Mouse (Mus musculus) hindbrain, embryonic 13.5 days (tissue): ENCODE measurements at regions not wholly inside any gene's neighbourhood (a gene's known extent, or its start where the extent isn't known, plus 50 kb on each side); places are given as distances from the start of the nearest gene placed in this dataset.

Source experiments
- ATAC-seq: fragments of 200-750 bp; cut with Nextera tagmentation; 2 replicates; pipeline ENCODE4 v1.8.0; 2017; ENCODE audit warnings: moderate TSS enrichment; ENCODE audit not compliant: low FRiP score
- H3K27ac ChIP-seq: fragments of 300-500 bp; sonication (generic); 2 replicates; pipeline ENCODE4 v1.5.1; 2015; ENCODE audit warnings: inconsistent platforms, mild to moderate bottlenecking, moderate library complexity
- H3K27me3 ChIP-seq: fragments of 300-500 bp; sonication (generic); 2 replicates; pipeline ENCODE4 v1.6.1; 2015; ENCODE audit warnings: mild to moderate bottlenecking, inconsistent platforms
- H3K36me3 ChIP-seq: fragments of 300-500 bp; sonication (generic); 2 replicates; pipeline ENCODE4 v1.6.1; 2015; ENCODE audit warnings: mild to moderate bottlenecking, inconsistent platforms
- H3K4me1 ChIP-seq: fragments of 300-500 bp; sonication (generic); replicated peaks from 2 replicates; pipeline ENCODE4 v1.6.1; 2015; ENCODE audit warnings: inconsistent platforms
- H3K4me2 ChIP-seq: fragments of 300-500 bp; sonication (generic); 2 replicates; pipeline ENCODE4 v1.6.1; 2015; ENCODE audit warnings: inconsistent platforms, mild to moderate bottlenecking, moderate library complexity
- H3K4me3 ChIP-seq: fragments of 300-500 bp; sonication (generic); 2 replicates; pipeline ENCODE4 v1.5.1; 2015; ENCODE audit warnings: mild to moderate bottlenecking, inconsistent platforms
- H3K9ac ChIP-seq: fragments of 300-500 bp; sonication (generic); 2 replicates; pipeline ENCODE4 v1.6.1; 2015; ENCODE audit warnings: mild to moderate bottlenecking, inconsistent platforms
- H3K9me3 ChIP-seq: fragments of 300-500 bp; sonication (generic); 2 replicates; pipeline ENCODE4 v1.6.1; 2016; ENCODE audit warnings: inconsistent platforms
- WGBS: fragments of 180-500 bp; shearing (Covaris S2); methylation state at CpG from one replicate; pipeline ENCODE4 v1.1.7; 2015; 5-methylcytosine and 5-hydroxymethylcytosine counted together

GRCm38 (mm10) chr8:116242972-116243371 is 261.8 kb upstream of the Dynlrb2 start:
- peaks cover 28% of the 10 kb centered on the region for H3K4me1 ChIP-seq
- H3K9me3 ChIP-seq: no peaks in the 10 kb centered on the region
- H3K4me2 ChIP-seq: no peak overlapping the region
- H3K9ac ChIP-seq: no peak overlapping the region
- no peak for ATAC-seq
- WGBS: 75% methylated on average over 5 of the region's 5 CpGs
- no peak overlapping the region for H3K4me3 ChIP-seq
- 0 out of 2 replicates have a peak, but pooled peaks cover 2% of the 10 kb centered on the region for H3K27me3 ChIP-seq
- no peak overlapping the region; the same call in 1 of the 2 replicates for H3K27ac ChIP-seq
- no peaks in the 10 kb centered on the region for H3K36me3 ChIP-seq

GRCm38 (mm10) chr8:116241987-116242242 is 262.9 kb upstream of the Dynlrb2 start:
- WGBS: 88% methylated on average over 5 of the region's 5 CpGs

GRCm38 (mm10) chr8:116241146-116241986 is 263.4 kb upstream of the Dynlrb2 start:
- H3K9ac ChIP-seq: no peak overlapping the region
- H3K36me3 ChIP-seq: no peaks in the 10 kb centered on the region
- 61% methylated on average over 11 of the region's 11 CpGs for WGBS
- ATAC-seq: no peak
- no peak overlapping the region for H3K4me2 ChIP-seq
- H3K4me3 ChIP-seq: no peak overlapping the region
- peaks cover 28% of the 10 kb centered on the region for H3K4me1 ChIP-seq
- H3K9me3 ChIP-seq: no peaks in the 10 kb centered on the region
- H3K27me3 ChIP-seq: 0 out of 2 replicates have a peak, but pooled peaks cover 2% of the 10 kb centered on the region
- H3K27ac ChIP-seq: no peak overlapping the region

More at GRCm38 (mm10) chr8:116241987-116242242, 262.9 kb upstream of the Dynlrb2 start:
- Histone ChIP-seq H3K36me3 (no peaks in the 10 kb centered on the region), H3K27me3 (0 out of 2 replicates have a peak, but pooled peaks cover 2% of the 10 kb centered on the region), H3K9me3 (no peaks in the 10 kb centered on the region), H3K4me1 (peaks cover 28% of the 10 kb centered on the region), H3K27ac (no peak overlapping the region), H3K4me2 (no peak overlapping the region), H3K9ac (no peak overlapping the region), H3K4me3 (no peak overlapping the region)
- no peak for ATAC-seq

GRCm38 (mm10) chr8:116238670-116239069 is 266.1 kb upstream of the Dynlrb2 start:
- peaks cover 7% of the 10 kb centered on the region; the same call in 1 of the 2 replicates for H3K27me3 ChIP-seq
- no peaks in the 10 kb centered on the region for H3K36me3 ChIP-seq
- no peak overlapping the region for H3K4me2 ChIP-seq
- H3K9me3 ChIP-seq: no peaks in the 10 kb centered on the region
- peaks cover 21% of the 10 kb centered on the region for H3K4me1 ChIP-seq
- H3K4me3 ChIP-seq: no peak overlapping the region
- H3K27ac ChIP-seq: no peak overlapping the region
- WGBS: 89% methylated on average over 1 of the region's 1 CpGs
- no peak overlapping the region for H3K9ac ChIP-seq
- ATAC-seq: no peak

GRCm38 (mm10) chr8:116237561-116238100 is 267.1 kb upstream of the Dynlrb2 start:
- H3K4me1 ChIP-seq: peaks cover 12% of the 10 kb centered on the region; the same call in 1 of the 2 replicates
- WGBS: 75% methylated on average over 3 of the region's 3 CpGs
- H3K9me3 ChIP-seq: no peaks in the 10 kb centered on the region
- H3K27me3 ChIP-seq: peaks cover 10% of the 10 kb centered on the region; the same call in 1 of the 2 replicates
- H3K36me3 ChIP-seq: no peaks in the 10 kb centered on the region
- H3K4me2 ChIP-seq: no peak overlapping the region
- H3K4me3 ChIP-seq: no peak overlapping the region
- no peak for ATAC-seq
- H3K9ac ChIP-seq: no peak overlapping the region
- no peak overlapping the region for H3K27ac ChIP-seq

GRCm38 (mm10) chr8:116229654-116230136 is 275.1 kb upstream of the Dynlrb2 start:
- ATAC-seq: peak; percentile 21; the same call in 1 of the 2 replicates
- no peak overlapping the region for H3K4me2 ChIP-seq
- no peak overlapping the region for H3K9ac ChIP-seq
- H3K4me3 ChIP-seq: no peak overlapping the region
- no peak overlapping the region for H3K27ac ChIP-seq
- no peaks in the 10 kb centered on the region for H3K36me3 ChIP-seq
- H3K9me3 ChIP-seq: no peaks in the 10 kb centered on the region
- WGBS: 13% methylated on average over 5 of the region's 5 CpGs
- H3K4me1 ChIP-seq: peaks cover 5% of the 10 kb centered on the region; the same call in 1 of the 2 replicates
- peaks cover 20% of the 10 kb centered on the region; the same call in 1 of the 2 replicates for H3K27me3 ChIP-seq

- Histone ChIP-seq H3K9me3 (no peaks in the 10 kb centered on the region), H3K27me3 (0 out of 2 replicates have a peak, but pooled peaks cover 8% of the 10 kb centered on the region), H3K36me3 (no peaks in the 10 kb centered on the region), H3K4me1 (peaks cover 5% of the 10 kb centered on the region; the same call in 1 of the 2 replicates), H3K9ac (no peak overlapping the region), H3K27ac (no peak overlapping the region), H3K4me2 (no peak overlapping the region), H3K4me3 (no peak overlapping the region)
- 62% methylated on average over 11 of the region's 11 CpGs for WGBS
- no peak for ATAC-seq
Measured at GRCm38 (mm10) chr8:116227003-116227402, 277.8 kb upstream of the Dynlrb2 start.

GRCm38 (mm10) chr8:116223235-116223634 is 281.5 kb upstream of the Dynlrb2 start:
- Histone ChIP-seq H3K27ac (no peak overlapping the region), H3K4me2 (no peak overlapping the region), H3K36me3 (no peaks in the 10 kb centered on the region), H3K9ac (no peak overlapping the region), H3K9me3 (no peaks in the 10 kb centered on the region), H3K4me3 (no peak overlapping the region), H3K4me1 (no peaks in the 10 kb centered on the region), H3K27me3 (no peaks in the 10 kb centered on the region)
- WGBS: 98% methylated on average over 2 of the region's 2 CpGs
- ATAC-seq: no peak

- Histone ChIP-seq H3K9ac (no peak overlapping the region), H3K27me3 (no peaks in the 10 kb centered on the region), H3K4me2 (no peak overlapping the region), H3K9me3 (no peaks in the 10 kb centered on the region), H3K4me1 (no peaks in the 10 kb centered on the region), H3K27ac (no peak overlapping the region), H3K4me3 (no peak overlapping the region), H3K36me3 (no peaks in the 10 kb centered on the region)
- no peak for ATAC-seq
- WGBS: 81% methylated on average over 5 of the region's 5 CpGs
Measured at GRCm38 (mm10) chr8:116215909-116216308, 288.9 kb upstream of the Dynlrb2 start.

GRCm38 (mm10) chr8:116215286-116215860 is 289.4 kb upstream of the Dynlrb2 start:
- Histone ChIP-seq H3K27ac (no peak overlapping the region), H3K9ac (no peak overlapping the region), H3K27me3 (no peaks in the 10 kb centered on the region), H3K4me2 (no peak overlapping the region), H3K4me1 (no peaks in the 10 kb centered on the region), H3K9me3 (no peaks in the 10 kb centered on the region), H3K4me3 (no peak overlapping the region), H3K36me3 (no peaks in the 10 kb centered on the region)
- WGBS: 75% methylated on average over 5 of the region's 5 CpGs
- ATAC-seq: no peak

- peaks cover 2% of the 10 kb centered on the region; the same call in 1 of the 2 replicates for H3K27me3 ChIP-seq
- H3K36me3 ChIP-seq: no peaks in the 10 kb centered on the region
- H3K27ac ChIP-seq: peak overlapping the region; percentile 12; the same call in 1 of the 2 replicates
- peaks cover 6% of the 10 kb centered on the region; the same call in 1 of the 2 replicates for H3K9me3 ChIP-seq
- ATAC-seq: no peak
- no peak overlapping the region for H3K4me2 ChIP-seq
- H3K4me3 ChIP-seq: no peak overlapping the region
- H3K4me1 ChIP-seq: peaks cover 6% of the 10 kb centered on the region
- WGBS: 41% methylated on average over 2 of the region's 2 CpGs
- H3K9ac ChIP-seq: no peak overlapping the region
Measured at GRCm38 (mm10) chr8:116203631-116204030, 301.1 kb upstream of the Dynlrb2 start.

- Histone ChIP-seq H3K9me3 (no peaks in the 10 kb centered on the region), H3K27ac (no peak overlapping the region), H3K4me1 (peaks cover 6% of the 10 kb centered on the region), H3K4me3 (no peak overlapping the region), H3K4me2 (no peak overlapping the region), H3K27me3 (peaks cover 2% of the 10 kb centered on the region; the same call in 1 of the 2 replicates), H3K9ac (no peak overlapping the region), H3K36me3 (no peaks in the 10 kb centered on the region)
- 80% methylated on average over 11 of the region's 11 CpGs for WGBS
- ATAC-seq: no peak
Measured at GRCm38 (mm10) chr8:116200459-116200999, 304.2 kb upstream of the Dynlrb2 start.
